Mouse (Mus musculus): Measurements from ENCODE around the gene Carmil2. TPM values are rescaled to one million over a fixed set of nuclear protein-coding genes. Genes with fewer than 3 reads are reported as not detected.
A peak's percentile ranks its signal among the peaks of the same experiment; 100 is the strongest.

Carmil2 gene
- polyA plus RNA-seq, 1 experiment, result 62.1 TPM

GRCm38 (mm10) chr8:105700966-105701824 is 15.1 kb downstream of the Carmil2 start, which contains the start of the genes Acd and Pard6a:
TSS of gene Acd (minus strand) at chr8:105701102.
TSS of gene Pard6a (plus strand) at chr8:105701148.
- Histone ChIP-seq H3K27me3 (ENCODE audit: control insufficient read depth, insufficient read depth, low read length) (no peaks in the 10 kb centered on the region), H3K4me1 (ENCODE audit: control insufficient read depth, insufficient read depth, insufficient read length) (peaks cover 10% of the 10 kb centered on the region; the same call in 1 of the 2 replicates), H3K36me3 (ENCODE audit: control insufficient read depth, insufficient read depth, low read length) (peaks cover 25% of the 10 kb centered on the region), H3K4me3 (ENCODE audit: extremely low read depth, insufficient read depth, insufficient read length) (peak within 1 kb of the TSS; percentile 86), H3K27ac (ENCODE audit: insufficient read depth, low read length) (peak within 1 kb of the TSS; percentile 91)
- DNase-seq (ENCODE audit: low read depth in 1 of 2, low spot score in 2 of 2), result peak; percentile 89 to 94
- TF ChIP-seq POLR2A (IDR thresholded peaks at IDR 0.05; ENCODE audit: low read depth, low read length), result peak; percentile 46
- no peak for TF ChIP-seq CTCF (IDR thresholded peaks at IDR 0.05; ENCODE audit: extremely low read depth, insufficient read depth, insufficient read length, insufficient replicate concordance)
- WGBS, result under 1% methylated on average over 60 of the region's 60 CpGs

- peaks cover 20% of the 10 kb centered on the region for H3K36me3 ChIP-seq (ENCODE audit: control insufficient read depth, insufficient read depth, low read length)
- peak overlapping the region; percentile 69; the same call in 1 of the 2 replicates for H3K27ac ChIP-seq (ENCODE audit: insufficient read depth, low read length)
- DNase-seq (ENCODE audit: low read depth in 1 of 2, low spot score in 2 of 2), result no peak
- peaks cover 10% of the 10 kb centered on the region; the same call in 1 of the 2 replicates for H3K4me1 ChIP-seq (ENCODE audit: control insufficient read depth, insufficient read depth, insufficient read length)
- TF ChIP-seq CTCF (IDR thresholded peaks at IDR 0.05; ENCODE audit: extremely low read depth, insufficient read depth, insufficient read length, insufficient replicate concordance) (no peak), POLR2A (IDR thresholded peaks at IDR 0.05; ENCODE audit: low read depth, low read length) (no peak)
- peak overlapping the region; percentile 54 for H3K4me3 ChIP-seq (ENCODE audit: extremely low read depth, insufficient read depth, insufficient read length)
- WGBS, result 83% methylated on average over 18 of the region's 18 CpGs
- no peaks in the 10 kb centered on the region for H3K27me3 ChIP-seq (ENCODE audit: control insufficient read depth, insufficient read depth, low read length)
Observed at GRCm38 (mm10) chr8:105702001-105702401, 15.9 kb downstream of the Carmil2 start.

- 96% methylated on average over 24 of the region's 24 CpGs for WGBS
- H3K4me3 ChIP-seq (ENCODE audit: extremely low read depth, insufficient read depth, insufficient read length), result no peak overlapping the region
Observed at GRCm38 (mm10) chr8:105702731-105703415, 16.8 kb downstream of the Carmil2 start.

GRCm38 (mm10) chr8:105704146-105704812 is 18.2 kb downstream of the Carmil2 start:
- 94% methylated on average over 34 of the region's 34 CpGs for WGBS
- Histone ChIP-seq H3K27me3 (ENCODE audit: control insufficient read depth, insufficient read depth, low read length) (no peaks in the 10 kb centered on the region), H3K4me1 (ENCODE audit: control insufficient read depth, insufficient read depth, insufficient read length) (peaks cover 14% of the 10 kb centered on the region), H3K27ac (ENCODE audit: insufficient read depth, low read length) (no peak overlapping the region), H3K4me3 (ENCODE audit: extremely low read depth, insufficient read depth, insufficient read length) (no peak overlapping the region), H3K36me3 (ENCODE audit: control insufficient read depth, insufficient read depth, low read length) (0 out of 2 replicates have a peak, but pooled peaks cover 2% of the 10 kb centered on the region)
- no peak for TF ChIP-seq CTCF (IDR thresholded peaks at IDR 0.05; ENCODE audit: extremely low read depth, insufficient read depth, insufficient read length, insufficient replicate concordance)
- no peak for TF ChIP-seq POLR2A (IDR thresholded peaks at IDR 0.05; ENCODE audit: low read depth, low read length)
- DNase-seq (ENCODE audit: low read depth in 1 of 2, low spot score in 2 of 2), result no peak

More at GRCm38 (mm10) chr8:105702731-105703415, 16.8 kb downstream of the Carmil2 start:
- TF ChIP-seq POLR2A (IDR thresholded peaks at IDR 0.05; ENCODE audit: low read depth, low read length), result no peak
- H3K36me3 ChIP-seq (ENCODE audit: control insufficient read depth, insufficient read depth, low read length), result peaks cover 11% of the 10 kb centered on the region
- H3K27me3 ChIP-seq (ENCODE audit: control insufficient read depth, insufficient read depth, low read length), result no peaks in the 10 kb centered on the region
- no peak for DNase-seq (ENCODE audit: low read depth in 1 of 2, low spot score in 2 of 2)
- peaks cover 14% of the 10 kb centered on the region for H3K4me1 ChIP-seq (ENCODE audit: control insufficient read depth, insufficient read depth, insufficient read length)
- no peak overlapping the region for H3K27ac ChIP-seq (ENCODE audit: insufficient read depth, low read length)

- Histone ChIP-seq H3K36me3 (ENCODE audit: control insufficient read depth, insufficient read depth, low read length) (0 out of 2 replicates have a peak, but pooled peaks cover 2% of the 10 kb centered on the region), H3K27me3 (ENCODE audit: control insufficient read depth, insufficient read depth, low read length) (no peaks in the 10 kb centered on the region), H3K4me1 (ENCODE audit: control insufficient read depth, insufficient read depth, insufficient read length) (peaks cover 14% of the 10 kb centered on the region), H3K27ac (ENCODE audit: insufficient read depth, low read length) (no peak overlapping the region), H3K4me3 (ENCODE audit: extremely low read depth, insufficient read depth, insufficient read length) (no peak overlapping the region)
- TF ChIP-seq POLR2A (IDR thresholded peaks at IDR 0.05; ENCODE audit: low read depth, low read length) (no peak), CTCF (IDR thresholded peaks at IDR 0.05; ENCODE audit: extremely low read depth, insufficient read depth, insufficient read length, insufficient replicate concordance) (no peak)
- no peak for DNase-seq (ENCODE audit: low read depth in 1 of 2, low spot score in 2 of 2)
- WGBS, result 91% methylated on average over 6 of the region's 6 CpGs
Observed at GRCm38 (mm10) chr8:105704955-105705354, 18.9 kb downstream of the Carmil2 start.

GRCm38 (mm10) chr8:105706426-105706825 is 20.4 kb downstream of the Carmil2 start:
- Histone ChIP-seq H3K36me3 (ENCODE audit: control insufficient read depth, insufficient read depth, low read length) (0 out of 2 replicates have a peak, but pooled peaks cover 2% of the 10 kb centered on the region), H3K27ac (ENCODE audit: insufficient read depth, low read length) (no peak overlapping the region), H3K4me3 (ENCODE audit: extremely low read depth, insufficient read depth, insufficient read length) (no peak overlapping the region), H3K4me1 (ENCODE audit: control insufficient read depth, insufficient read depth, insufficient read length) (peaks cover 9% of the 10 kb centered on the region), H3K27me3 (ENCODE audit: control insufficient read depth, insufficient read depth, low read length) (no peaks in the 10 kb centered on the region)
- 90% methylated on average over 12 of the region's 12 CpGs for WGBS
- TF ChIP-seq POLR2A (IDR thresholded peaks at IDR 0.05; ENCODE audit: low read depth, low read length), result no peak
- TF ChIP-seq CTCF (IDR thresholded peaks at IDR 0.05; ENCODE audit: extremely low read depth, insufficient read depth, insufficient read length, insufficient replicate concordance), result no peak
- DNase-seq (ENCODE audit: low read depth in 1 of 2, low spot score in 2 of 2), result no peak
